Mouse (Mus musculus) C2C12 (cell line): ENCODE data around the gene Kdm5b.

Experiments used
- CTCF ChIP-seq: IDR thresholded peaks from one replicate; pipeline ENCODE4 v1.5.1; 2011; ENCODE audit not compliant: control insufficient read depth, insufficient read depth, insufficient read length
- MYOD1 ChIP-seq: IDR thresholded peaks from one replicate; pipeline ENCODE4 v1.6.1; 2011; ENCODE audit warnings: low read depth; ENCODE audit not compliant: control insufficient read depth, insufficient read length
- USF1 ChIP-seq: IDR thresholded peaks from one replicate; pipeline ENCODE4 v1.6.1; 2011; ENCODE audit warnings: low read depth, mild to moderate bottlenecking, control low read depth, moderate library complexity

- TF ChIP-seq CTCF (no peak), USF1 (no peak), MYOD1 (no peak)
These were observed 7.6 kb upstream of the Kdm5b start for GRCm38 (mm10) chr1:134552396-134552795.
